Mouse (Mus musculus): ENCODE measurements at regions not wholly inside any gene's neighbourhood (a gene's known extent, or its start where the extent isn't known, plus 50 kb on each side); places are given as distances from the start of the nearest gene placed in this dataset.
A peak's percentile ranks its signal among the peaks of the same experiment; 100 is the strongest.

DNA sequence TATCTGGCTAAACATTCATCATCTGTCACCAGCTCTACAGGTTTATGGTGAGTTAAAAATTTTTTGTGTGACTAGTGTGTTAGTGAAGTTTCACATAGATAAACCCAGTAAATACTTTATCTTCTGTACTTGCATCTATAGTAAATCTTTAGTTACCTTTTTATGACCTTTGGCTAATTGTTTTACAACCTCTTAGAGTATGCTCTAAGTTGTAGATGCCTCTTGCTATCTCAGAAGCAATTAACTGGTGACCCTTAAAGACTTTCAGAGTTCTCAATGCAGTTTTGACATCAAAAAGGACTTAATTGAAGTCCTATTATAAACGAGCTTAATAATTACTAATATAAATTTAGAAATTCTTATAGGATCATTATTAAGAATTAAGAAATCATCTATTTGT is 265.6 kb downstream of the Hivep2 start:
- no peak for DNase-seq (ENCODE audit: low read depth)

DNA sequence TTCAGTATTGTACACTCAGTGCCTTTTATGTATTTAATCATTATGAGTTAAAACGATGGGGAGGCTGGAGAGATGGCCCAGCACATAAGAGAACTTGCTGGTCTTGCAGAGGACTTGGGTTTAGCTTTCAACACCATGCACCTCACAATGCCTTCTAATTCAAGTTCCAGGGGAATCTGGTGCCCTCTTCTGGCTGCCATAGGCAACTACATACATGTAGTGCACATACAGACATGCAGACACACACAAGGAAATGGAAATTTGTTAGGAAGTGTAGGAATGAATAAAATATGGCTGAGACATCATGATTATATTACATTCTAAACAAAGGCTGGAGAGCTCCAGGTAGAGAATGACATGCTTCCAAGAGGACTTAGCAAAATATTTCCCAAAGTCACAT is 251.4 kb downstream of the Hivep2 start:
- DNase-seq (ENCODE audit: low read depth), result no peak

DNA sequence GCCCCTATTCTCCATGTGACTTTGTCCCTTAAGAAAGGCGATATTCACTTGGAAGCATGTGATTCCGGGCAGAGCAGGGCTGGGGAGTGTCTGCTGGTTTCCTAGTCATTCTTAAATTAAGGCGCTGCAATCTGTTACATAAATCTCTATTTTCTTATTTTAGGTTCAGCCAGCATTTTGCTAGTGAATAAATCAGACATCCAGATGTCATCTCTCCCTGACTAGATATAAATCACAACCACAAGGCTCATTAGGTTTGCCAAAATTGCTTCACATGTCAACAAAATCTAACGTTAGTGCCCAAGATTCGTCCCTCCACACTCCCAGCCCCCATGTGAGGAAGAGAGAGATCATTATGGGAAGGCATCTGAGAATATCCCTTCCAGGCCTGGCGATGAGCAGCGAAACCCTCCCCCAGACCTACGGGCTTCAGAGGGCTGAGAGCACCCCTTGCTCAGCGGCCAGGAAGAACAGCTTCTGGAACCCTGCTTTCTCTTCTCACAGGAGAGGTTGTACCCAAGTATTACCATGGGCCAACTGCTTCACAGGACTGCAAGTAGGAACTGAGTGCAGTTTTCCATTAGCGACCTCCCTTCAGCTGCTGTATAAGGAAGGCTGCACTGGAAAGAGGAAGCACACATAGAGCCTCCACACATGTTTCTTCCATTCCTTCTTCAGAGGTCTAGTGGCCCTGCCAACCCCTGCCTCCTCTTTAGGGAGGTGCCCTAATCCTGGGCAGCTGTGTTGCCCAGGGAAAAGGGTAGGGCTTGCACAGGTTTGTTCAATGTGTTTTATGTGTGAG is 250.5 kb downstream of the Hivep2 start:
- no peak for DNase-seq (ENCODE audit: low read depth)

DNA sequence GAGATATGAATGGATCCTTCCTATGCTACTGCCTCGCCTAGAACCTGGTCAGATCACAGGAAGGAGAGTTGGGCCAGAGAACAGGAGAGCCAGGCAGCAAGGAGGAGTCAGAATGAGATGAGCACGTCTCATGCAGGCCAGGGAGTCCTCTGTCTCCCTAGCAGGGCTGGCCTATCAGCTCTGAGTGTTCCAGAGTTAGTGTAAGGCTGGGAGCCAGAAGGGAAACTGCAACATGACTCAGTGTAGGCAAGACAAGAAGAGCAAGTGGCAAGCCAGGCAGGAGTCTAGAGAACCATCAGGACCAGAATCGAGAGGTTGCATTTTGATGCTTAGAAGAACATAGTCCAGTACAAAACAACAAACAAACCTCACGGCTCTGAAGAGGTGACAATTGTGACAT is 249.6 kb downstream of the Hivep2 start:
- no peak for DNase-seq (ENCODE audit: low read depth)

DNA sequence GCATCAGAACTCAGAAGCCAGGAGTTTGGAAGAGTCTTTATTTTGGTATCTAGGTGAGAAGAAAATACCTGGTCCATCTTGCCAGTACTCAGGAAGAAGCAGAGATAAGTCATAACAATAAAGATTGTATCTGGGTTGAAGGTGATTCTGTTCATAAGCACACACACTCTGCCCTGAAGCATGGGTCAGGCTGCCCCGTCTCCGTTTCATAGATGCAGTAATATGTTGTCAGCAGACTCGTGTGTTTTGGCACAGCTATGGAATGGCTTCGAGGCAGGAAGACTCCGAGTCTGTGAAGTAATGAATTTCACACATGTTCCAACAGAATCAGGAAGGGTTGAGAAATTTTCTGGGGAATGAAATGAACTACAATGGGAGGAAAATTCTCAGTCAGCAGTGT is 247.7 kb downstream of the Hivep2 start:
- DNase-seq (ENCODE audit: low read depth), result no peak

DNA sequence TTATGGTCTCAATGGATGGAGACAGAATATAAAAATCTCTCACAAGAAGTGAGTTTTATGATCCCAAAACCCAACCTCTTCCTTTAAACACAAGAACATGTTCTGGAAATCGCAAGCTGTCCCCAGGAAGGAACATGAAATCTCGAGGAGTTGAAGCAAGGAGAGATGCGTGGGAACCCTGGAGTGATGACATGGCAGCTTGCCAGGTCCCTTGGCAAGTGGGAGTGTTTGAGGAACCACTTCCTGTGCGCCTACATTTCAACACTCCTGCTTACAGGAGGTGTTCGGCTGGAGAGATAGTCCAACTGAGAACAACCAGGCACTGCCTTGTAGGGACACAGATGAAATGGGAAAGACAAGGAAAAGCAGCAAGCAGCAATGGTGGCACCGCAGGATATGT is 246.1 kb downstream of the Hivep2 start:
- DNase-seq (ENCODE audit: low read depth), result no peak

DNA sequence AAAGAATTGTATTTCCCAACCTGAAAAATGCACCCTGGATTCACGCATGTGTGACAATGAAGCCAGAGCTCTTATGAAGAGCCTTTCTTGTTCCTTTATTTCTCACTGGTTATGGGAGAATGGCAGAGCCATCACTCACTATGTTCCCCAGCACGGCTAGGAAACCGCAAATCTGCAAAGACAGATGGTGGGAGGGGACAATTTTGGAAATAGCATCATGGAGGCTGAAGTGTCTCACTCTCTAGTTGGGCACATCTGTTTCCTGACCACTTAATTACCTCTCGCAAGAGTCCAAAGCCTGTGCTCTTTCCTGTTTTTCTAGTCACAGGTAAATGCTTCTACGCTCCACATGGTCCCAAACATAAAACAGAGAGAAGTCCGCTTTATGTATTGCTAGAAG is 245.6 kb downstream of the Hivep2 start:
- peak; percentile 11 for DNase-seq (ENCODE audit: low read depth)

DNA sequence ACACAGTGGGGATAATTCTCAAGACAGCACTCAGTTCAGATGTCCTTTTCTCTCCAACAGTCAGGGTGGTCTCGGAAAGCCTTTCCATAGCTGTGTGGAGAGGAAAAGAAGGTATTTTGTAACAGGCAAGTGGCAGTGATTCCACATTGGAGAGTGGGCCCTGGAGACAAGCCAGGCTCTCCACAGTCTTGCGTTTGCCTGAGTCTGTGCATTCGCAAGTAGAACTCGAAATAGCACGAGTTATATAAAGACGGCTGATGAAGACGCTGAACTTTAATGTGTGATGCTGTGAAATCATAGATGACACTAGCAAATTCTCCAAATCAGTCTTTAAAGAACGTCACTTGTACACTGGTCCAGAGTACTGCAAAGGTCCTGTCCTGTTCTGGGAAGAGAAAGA is 244.6 kb downstream of the Hivep2 start:
- DNase-seq (ENCODE audit: low read depth), result no peak

DNA sequence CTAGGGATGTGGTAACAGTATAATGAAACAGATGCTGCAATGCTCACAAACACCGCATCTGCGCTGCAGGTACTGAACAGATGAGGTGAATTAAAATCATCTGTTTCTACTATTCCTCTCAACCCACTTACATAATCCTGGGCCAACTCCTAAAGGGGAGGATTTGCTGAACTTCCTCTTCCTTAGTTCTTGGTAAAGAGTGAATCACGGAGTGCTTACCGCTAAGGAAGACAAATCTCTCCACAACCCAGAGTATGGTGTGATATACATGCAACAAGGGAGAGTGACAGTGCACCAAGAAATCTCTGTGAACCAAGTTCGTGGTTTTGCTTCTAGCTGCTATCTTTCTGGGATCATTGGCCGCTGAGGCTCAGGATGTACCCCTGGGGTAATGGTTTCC is 244.2 kb downstream of the Hivep2 start:
- peak; percentile 57 for DNase-seq (ENCODE audit: low read depth)

DNA sequence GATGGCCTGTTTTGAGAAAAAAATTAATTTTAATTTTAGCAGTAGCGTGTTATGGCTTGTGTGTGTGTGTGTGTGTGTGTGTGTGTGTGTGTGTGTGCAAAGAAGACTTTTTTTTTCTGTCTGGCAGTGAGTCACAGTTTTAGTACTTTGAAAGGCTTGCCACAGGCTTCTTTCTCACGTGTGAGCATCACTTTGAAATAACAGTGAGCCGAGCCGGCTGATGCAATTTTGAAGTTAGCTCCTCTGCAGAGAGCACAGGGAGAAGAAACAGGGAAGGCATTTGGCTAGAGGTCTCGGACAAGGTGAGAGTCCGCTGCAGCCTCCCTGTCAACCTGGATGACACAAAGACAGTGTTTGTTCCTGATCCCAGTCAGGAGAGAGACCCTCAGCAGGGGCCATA is 242.3 kb downstream of the Hivep2 start:
- peak; percentile 59 for DNase-seq (ENCODE audit: low read depth)

DNA sequence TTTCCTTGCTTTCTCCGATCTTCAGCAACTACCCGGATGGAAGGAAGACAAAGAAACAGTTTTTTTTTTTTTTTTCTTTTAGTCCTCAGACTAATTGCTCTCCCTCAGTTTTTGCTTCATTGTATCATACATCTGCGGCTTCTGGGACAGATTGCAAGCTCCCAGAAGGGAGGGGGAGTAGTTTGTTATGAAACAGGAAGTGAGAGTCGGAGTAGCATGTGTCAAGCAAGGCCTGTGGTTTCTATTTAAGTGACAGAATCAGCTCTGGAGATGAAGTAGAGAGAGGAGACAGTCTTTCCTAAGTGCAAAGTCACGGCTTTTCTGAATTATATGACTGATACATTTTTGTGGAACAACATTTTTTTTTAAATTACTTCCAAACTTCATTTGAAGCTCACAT is 241.7 kb downstream of the Hivep2 start:
- DNase-seq (ENCODE audit: low read depth), result peak; percentile 91

DNA sequence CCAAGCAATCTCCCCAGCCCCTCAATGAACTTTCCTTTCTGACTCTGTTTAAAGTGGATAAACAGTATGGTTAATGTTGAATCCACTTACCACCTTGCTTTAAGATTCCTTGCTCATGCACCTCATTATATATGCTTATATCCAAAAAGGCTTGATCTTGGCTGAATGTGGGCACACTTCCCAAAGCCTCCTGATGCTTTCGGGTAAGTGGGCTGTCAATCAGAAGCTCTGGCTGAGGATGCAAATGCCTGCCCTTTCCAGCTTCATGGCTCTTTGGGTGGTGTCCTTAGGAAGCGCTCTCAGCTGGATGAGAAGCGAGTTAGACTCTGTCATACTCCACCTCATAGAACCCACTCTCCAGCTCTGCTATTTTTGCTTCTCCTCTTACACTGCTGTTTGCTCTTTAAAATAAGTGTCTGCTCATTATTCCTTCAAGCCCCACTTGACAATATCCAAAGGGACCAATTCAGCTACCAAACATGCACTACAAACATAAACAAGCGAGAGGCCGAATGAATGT is 241.2 kb downstream of the Hivep2 start:
- DNase-seq (ENCODE audit: low read depth), result no peak
